Mouse (Mus musculus) hindbrain, embryonic 12.5 days (tissue): Measurements from ENCODE around the gene Abi3. TPM values are rescaled to one million over a fixed set of nuclear protein-coding genes. Genes with fewer than 3 reads are reported as not detected.

Source experiments
- ATAC-seq: fragments of 200-750 bp; cut with Nextera tagmentation; 2 replicates; pipeline ENCODE4 v1.8.0; 2017; ENCODE audit warnings: moderate TSS enrichment; ENCODE audit not compliant: low FRiP score
- H3K27ac ChIP-seq: fragments of 300-500 bp; sonication (generic); 2 replicates; pipeline ENCODE4 v1.5.1; 2016; ENCODE audit warnings: mild to moderate bottlenecking
- H3K27me3 ChIP-seq: fragments of 300-500 bp; sonication (generic); 2 replicates; pipeline ENCODE4 v1.6.1; 2016; ENCODE audit warnings: mild to moderate bottlenecking
- H3K36me3 ChIP-seq: fragments of 300-500 bp; sonication (generic); 2 replicates; pipeline ENCODE4 v1.6.1; 2016; ENCODE audit warnings: mild to moderate bottlenecking
- H3K4me1 ChIP-seq: fragments of 300-500 bp; sonication (generic); 2 replicates; pipeline ENCODE4 v1.6.1; 2016
- H3K4me2 ChIP-seq: fragments of 300-500 bp; sonication (generic); replicated peaks from 2 replicates; pipeline ENCODE4 v1.6.1; 2016; ENCODE audit warnings: mild to moderate bottlenecking
- H3K4me3 ChIP-seq: fragments of 300-500 bp; sonication (generic); 2 replicates; pipeline ENCODE4 v1.5.1; 2016; ENCODE audit warnings: mild to moderate bottlenecking
- H3K9ac ChIP-seq: fragments of 300-500 bp; sonication (generic); 2 replicates; pipeline ENCODE4 v1.6.1; 2016; ENCODE audit warnings: mild to moderate bottlenecking, moderate library complexity
- H3K9me3 ChIP-seq: fragments of 300-500 bp; sonication (generic); replicated peaks from 2 replicates; pipeline ENCODE4 v1.6.1; 2016; ENCODE audit warnings: mild to moderate bottlenecking
- WGBS: fragments of 180-500 bp; shearing (Covaris S2); methylation state at CpG from one replicate; pipeline ENCODE4 v1.1.7; 2016; 5-methylcytosine and 5-hydroxymethylcytosine counted together
- polyA plus RNA-seq: library from polyadenylated mRNA; unstranded; fragments of >200 nt; fragmentation: Nextera tagmentation; extraction: Ambion mirVana; gene quantifications from 2 replicates; pipeline ENCODE4 v1.2.1, GENCODE M21; 2016

Abi3 gene
- polyA plus RNA-seq, 1 experiment from 2014 or later = 3.7 TPM

DNA sequence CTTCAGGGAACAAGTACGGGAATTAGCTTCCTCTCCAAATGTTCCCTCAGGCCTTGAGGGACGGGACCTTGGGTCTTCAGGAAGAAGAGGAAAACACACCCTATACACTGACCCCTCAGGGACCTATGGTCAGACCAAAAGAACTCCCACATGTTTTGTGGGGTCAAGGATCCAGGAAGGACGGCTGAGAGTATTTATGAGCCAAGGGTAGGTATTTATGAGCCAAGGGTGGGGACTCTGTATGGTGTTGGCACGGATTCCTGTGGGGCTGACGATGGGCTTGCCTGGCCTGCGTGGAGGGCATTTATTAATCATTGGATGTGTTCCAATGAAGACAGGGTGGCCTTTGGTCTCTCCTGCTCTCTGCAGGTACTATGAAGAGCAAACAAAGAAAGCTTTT, 5.8 kb downstream of the Abi3 start:
- ATAC-seq = no peak
- no peak overlapping the region for H3K4me3 ChIP-seq
- H3K4me2 ChIP-seq = no peak overlapping the region
- H3K27me3 ChIP-seq = peaks cover 70% of the 10 kb centered on the region
- no peaks in the 10 kb centered on the region for H3K36me3 ChIP-seq
- WGBS = 69% methylated on average over 6 of the region's 6 CpGs
- H3K4me1 ChIP-seq = peaks cover 31% of the 10 kb centered on the region
- no peak overlapping the region for H3K9ac ChIP-seq
- H3K27ac ChIP-seq = no peak overlapping the region
- H3K9me3 ChIP-seq = no peaks in the 10 kb centered on the region

DNA sequence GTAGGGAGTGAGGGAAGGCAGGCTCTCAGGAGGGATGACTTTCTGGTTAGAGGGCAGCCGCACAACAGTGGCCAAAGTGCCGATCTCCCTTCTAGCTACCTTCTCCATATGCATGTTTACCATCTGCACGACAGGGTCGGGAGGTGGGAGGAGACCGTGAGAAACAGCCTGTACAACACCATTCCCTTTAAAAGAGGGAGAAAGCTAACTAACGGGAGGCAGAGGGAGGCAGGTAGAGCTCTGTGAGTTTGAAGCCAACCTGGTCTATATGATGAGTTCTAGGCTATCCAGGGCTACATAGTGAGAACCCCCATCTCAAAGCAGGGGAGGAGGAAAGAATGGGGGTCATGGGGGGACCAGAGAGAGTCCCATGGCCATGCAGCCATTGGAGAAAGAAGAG, 6.4 kb downstream of the Abi3 start:
- Histone ChIP-seq H3K9me3 (no peaks in the 10 kb centered on the region), H3K27me3 (peaks cover 71% of the 10 kb centered on the region), H3K27ac (no peak overlapping the region), H3K9ac (no peak overlapping the region), H3K4me2 (no peak overlapping the region), H3K4me3 (no peak overlapping the region), H3K4me1 (peaks cover 37% of the 10 kb centered on the region), H3K36me3 (no peaks in the 10 kb centered on the region)
- WGBS = 47% methylated on average over 6 of the region's 6 CpGs
- ATAC-seq = no peak

DNA sequence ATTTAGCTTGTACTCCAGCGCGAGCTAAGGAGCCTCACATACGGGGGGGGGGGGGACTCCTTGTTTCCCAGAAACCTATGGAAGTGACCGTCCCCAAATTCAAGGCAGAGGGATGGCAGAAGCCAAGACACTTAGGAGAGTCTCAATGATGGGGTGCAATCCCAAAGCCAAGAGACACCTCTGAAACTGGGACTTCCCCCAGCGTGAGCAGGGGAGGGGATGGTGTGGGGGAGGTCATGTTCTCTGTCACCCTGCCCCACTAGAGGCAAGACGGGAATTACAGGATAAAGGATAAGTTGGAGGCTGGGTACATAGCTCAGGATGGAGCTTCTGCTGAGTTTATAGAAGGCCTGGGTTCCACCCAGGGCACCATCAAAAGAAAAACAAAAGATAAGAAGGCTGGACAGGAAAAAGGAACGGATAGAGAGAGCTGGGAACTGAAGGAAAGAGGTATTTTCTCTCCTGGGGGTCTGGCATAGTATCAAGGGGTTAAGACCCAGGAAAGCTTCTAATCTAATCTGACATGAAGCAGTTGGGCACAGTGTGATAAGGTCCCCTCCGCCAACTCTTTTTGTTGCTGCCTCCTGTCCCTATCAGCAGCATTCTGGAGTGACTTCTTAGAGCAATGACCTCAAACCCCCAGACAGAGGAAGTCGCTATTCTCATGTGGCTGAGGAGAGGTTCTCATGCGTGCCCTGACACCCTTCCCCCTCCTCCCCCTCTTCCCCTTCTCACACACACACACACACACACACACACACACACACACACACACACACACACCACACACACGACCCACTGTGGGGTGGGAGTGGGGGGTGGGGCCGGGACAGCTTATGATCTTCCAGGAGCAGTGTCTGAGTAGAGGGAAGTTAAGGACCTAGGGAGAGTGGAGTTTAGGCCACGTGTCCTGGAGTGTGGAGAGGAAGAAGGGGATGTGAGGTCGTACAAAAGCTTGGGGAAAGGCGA, 7.2 kb downstream of the Abi3 start:
- 21% methylated on average over 15 of the region's 15 CpGs for WGBS
- Histone ChIP-seq H3K4me3 (no peak overlapping the region), H3K4me1 (peaks cover 44% of the 10 kb centered on the region), H3K9ac (no peak overlapping the region), H3K27ac (no peak overlapping the region), H3K4me2 (peak overlapping the region; percentile 19; the same call in 1 of the 2 replicates), H3K27me3 (peaks cover 73% of the 10 kb centered on the region), H3K9me3 (no peaks in the 10 kb centered on the region), H3K36me3 (no peaks in the 10 kb centered on the region)
- no peak for ATAC-seq

DNA sequence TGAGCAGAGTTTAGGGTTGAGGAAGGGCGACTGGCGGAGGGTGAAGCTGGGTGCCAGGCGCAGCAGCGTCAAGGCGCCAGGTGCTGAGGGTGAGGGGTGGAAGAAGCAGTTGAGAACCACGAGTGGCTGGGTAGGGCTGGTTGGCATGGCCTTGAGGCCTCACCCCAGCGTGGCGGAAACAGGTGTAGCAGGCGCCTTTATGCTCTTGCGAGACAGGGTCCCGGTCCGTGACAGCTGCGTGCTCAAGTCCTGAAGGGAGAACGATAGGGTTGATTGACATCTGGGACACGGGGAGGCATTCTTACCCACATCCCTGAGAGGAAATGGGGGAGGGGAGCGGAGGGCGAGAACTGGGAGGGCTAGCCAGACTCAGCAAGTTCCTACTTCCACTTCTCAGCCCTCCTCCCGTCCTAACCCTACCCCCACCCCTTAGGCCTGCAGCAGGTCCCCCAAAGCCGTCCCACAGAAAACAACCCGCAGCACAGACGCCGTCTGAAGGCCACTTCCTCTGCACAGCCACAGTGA, 8.1 kb downstream of the Abi3 start:
- no peak overlapping the region for H3K27ac ChIP-seq
- peak overlapping the region; percentile 19; the same call in 1 of the 2 replicates for H3K4me2 ChIP-seq
- 5% methylated on average over 22 of the region's 22 CpGs for WGBS
- no peaks in the 10 kb centered on the region for H3K9me3 ChIP-seq
- H3K27me3 ChIP-seq = peaks cover 81% of the 10 kb centered on the region
- H3K9ac ChIP-seq = no peak overlapping the region; the same call in 1 of the 2 replicates
- no peaks in the 10 kb centered on the region for H3K36me3 ChIP-seq
- ATAC-seq = no peak; the same call in 1 of the 2 replicates
- H3K4me3 ChIP-seq = no peak overlapping the region
- peaks cover 44% of the 10 kb centered on the region for H3K4me1 ChIP-seq

DNA sequence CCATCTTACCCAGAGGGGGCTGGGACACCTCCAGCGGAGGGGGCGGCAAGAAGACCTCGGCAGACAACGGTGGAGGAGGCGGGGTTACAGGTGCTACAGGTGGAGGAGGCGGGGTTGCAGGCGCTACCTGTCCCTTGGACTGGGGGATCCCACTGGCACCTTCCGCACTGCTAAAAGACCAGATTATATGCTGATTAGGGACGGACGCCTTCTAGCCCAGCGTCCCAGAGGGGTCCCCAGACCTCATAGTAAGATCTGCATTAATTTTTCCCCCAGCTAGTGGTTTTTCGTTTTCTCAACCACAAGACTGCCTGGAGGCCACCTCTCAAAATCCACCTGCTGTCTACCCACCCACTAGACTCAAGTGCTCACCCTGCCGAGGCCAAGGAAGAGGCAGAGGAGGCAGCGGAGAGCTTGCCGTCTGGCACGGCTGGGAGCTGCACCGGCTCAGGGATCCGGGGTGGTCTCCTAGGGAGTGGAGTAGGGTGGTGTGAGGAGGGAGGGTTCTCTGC, 8.6 kb downstream of the Abi3 start:
- H3K9ac ChIP-seq = no peak overlapping the region; the same call in 1 of the 2 replicates
- H3K4me1 ChIP-seq = peaks cover 44% of the 10 kb centered on the region
- WGBS = 10% methylated on average over 18 of the region's 18 CpGs
- no peak overlapping the region for H3K4me3 ChIP-seq
- peaks cover 86% of the 10 kb centered on the region for H3K27me3 ChIP-seq
- no peaks in the 10 kb centered on the region for H3K36me3 ChIP-seq
- ATAC-seq = no peak
- peak overlapping the region; percentile 19; the same call in 1 of the 2 replicates for H3K4me2 ChIP-seq
- no peaks in the 10 kb centered on the region for H3K9me3 ChIP-seq
- H3K27ac ChIP-seq = no peak overlapping the region

DNA sequence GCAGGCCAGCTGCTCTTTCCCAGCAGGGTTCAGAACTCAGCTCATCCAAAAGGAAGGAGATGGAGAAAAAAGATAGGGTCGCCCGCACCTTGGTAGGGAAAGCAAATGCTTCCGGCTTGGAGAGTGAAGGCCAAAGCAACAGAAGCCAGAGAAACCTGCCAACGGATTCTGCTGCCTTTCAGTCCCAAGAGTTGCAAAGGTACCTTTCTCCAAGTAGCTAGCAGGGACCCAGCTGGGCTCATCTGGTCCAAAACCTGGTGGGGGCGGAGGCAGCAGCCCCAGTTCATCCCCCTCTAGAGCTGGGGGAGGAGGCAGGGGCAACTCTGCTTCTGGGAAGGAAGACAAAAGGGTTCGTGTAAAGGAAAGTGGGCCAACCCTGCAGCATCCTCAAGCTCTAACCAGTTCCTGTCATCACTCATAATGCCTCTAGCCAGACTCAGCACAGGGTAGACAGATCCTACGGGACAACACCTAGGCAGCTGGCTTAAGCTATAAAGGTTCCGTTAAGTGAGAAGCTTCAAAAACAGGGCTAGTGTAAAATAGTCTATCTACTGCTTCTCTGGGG, 9.2 kb downstream of the Abi3 start:
- no peak overlapping the region for H3K27ac ChIP-seq
- H3K9ac ChIP-seq = no peak overlapping the region
- H3K4me3 ChIP-seq = no peak overlapping the region
- WGBS = 27% methylated on average over 8 of the region's 8 CpGs
- ATAC-seq = no peak
- no peaks in the 10 kb centered on the region for H3K9me3 ChIP-seq
- peaks cover 44% of the 10 kb centered on the region for H3K4me1 ChIP-seq
- H3K4me2 ChIP-seq = no peak overlapping the region
- peaks cover 92% of the 10 kb centered on the region for H3K27me3 ChIP-seq
- H3K36me3 ChIP-seq = no peaks in the 10 kb centered on the region

DNA sequence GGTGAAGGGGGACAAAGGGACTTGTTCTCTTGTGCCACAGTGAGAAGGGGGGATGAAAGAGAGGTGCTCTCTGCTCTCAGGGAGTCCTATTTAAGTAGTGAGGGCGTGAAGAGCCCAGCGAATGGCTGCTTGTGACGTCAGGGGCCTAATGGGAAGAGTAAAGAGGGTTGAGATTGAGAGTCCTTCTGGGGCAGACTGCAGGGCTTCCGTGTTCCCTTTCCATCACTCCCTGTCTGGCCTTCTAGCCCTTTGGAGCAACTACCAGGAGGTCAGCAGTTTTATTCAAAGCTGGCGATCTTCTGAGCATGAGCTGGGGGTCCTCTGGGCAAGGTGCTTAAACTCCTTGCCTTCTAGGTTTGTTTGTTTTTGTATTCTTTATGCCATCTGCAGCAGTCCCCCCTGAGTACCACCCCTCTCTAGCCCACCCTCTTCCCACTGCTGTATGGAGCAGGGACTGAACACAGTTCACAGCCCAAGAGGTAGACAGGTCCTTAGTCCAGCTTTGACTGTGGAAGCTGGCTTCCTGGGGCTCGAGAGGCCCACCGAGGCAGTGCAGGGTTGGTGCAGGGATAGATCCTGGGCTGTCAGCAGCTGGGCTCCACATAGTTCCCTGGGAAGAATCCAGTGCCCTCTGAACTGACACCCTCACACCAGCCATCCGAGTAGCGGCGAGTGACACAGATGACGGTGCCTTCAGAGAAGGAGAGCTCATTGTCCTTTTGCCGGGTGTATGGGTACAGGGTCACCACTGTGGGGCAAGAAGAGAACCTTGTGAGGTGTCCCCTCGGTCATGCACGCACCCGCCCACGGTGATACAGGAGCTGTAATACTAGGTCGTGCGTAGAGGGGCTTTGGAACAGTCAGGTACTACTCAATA, 9.9 kb downstream of the Abi3 start:
- H3K36me3 ChIP-seq = no peaks in the 10 kb centered on the region
- 36% methylated on average over 18 of the region's 18 CpGs for WGBS
- ATAC-seq = no peak
- H3K9me3 ChIP-seq = no peaks in the 10 kb centered on the region
- no peak overlapping the region for H3K4me2 ChIP-seq
- no peak overlapping the region for H3K9ac ChIP-seq
- H3K4me3 ChIP-seq = no peak overlapping the region
- no peak overlapping the region for H3K27ac ChIP-seq
- H3K27me3 ChIP-seq = peaks cover 96% of the 10 kb centered on the region
- H3K4me1 ChIP-seq = peaks cover 43% of the 10 kb centered on the region

DNA sequence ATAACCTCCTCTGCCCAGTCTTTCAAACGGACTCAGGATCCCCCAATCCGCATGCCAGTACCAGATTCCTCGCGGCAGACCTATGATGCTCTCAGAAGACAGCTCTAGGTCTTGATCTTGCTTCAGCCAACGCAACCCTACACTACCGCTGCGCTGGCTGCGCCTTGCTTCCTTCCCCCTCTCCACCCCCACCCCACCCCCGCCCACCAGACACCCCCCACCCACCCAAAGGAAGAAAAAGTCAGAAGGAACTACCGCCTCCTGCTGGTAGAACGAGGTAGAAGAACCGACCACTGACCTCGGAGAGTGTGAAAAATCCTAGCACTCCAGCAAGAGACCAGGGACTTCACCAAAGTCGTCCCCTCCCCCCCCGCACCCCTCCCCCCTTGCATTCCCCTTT, 10.6 kb downstream of the Abi3 start:
- peak overlapping the region; percentile 25; the same call in 1 of the 2 replicates for H3K4me3 ChIP-seq
- H3K27me3 ChIP-seq = peaks cover 98% of the 10 kb centered on the region
- no peak for ATAC-seq
- H3K4me1 ChIP-seq = peaks cover 38% of the 10 kb centered on the region
- H3K9me3 ChIP-seq = no peaks in the 10 kb centered on the region
- H3K36me3 ChIP-seq = no peaks in the 10 kb centered on the region
- no peak overlapping the region for H3K27ac ChIP-seq
- WGBS = 3% methylated on average over 14 of the region's 15 CpGs
- no peak overlapping the region for H3K9ac ChIP-seq
- H3K4me2 ChIP-seq = peak overlapping the region; percentile 43; the same call in 1 of the 2 replicates

DNA sequence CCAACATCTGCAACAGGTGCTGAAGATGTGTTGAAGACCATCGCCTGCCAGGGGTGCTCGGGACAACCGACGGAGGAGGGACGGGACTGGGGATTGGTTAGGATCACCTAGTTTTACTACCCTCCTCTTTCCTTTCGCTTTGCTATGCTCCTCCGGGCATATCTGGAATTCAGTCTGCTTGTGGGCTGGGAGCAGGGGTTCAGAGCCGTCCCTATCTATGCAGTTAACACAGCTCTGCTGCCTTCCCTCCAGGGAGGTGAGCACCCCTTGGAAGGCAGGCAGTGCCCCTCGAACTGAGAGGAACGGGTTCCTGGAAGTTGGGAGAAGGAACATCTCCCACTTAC, 11.0 kb downstream of the Abi3 start:
- no peak for ATAC-seq
- peaks cover 38% of the 10 kb centered on the region for H3K4me1 ChIP-seq
- no peaks in the 10 kb centered on the region for H3K36me3 ChIP-seq
- no peaks in the 10 kb centered on the region for H3K9me3 ChIP-seq
- WGBS = 5% methylated on average over 10 of the region's 10 CpGs
- H3K27ac ChIP-seq = no peak overlapping the region
- no peak overlapping the region for H3K9ac ChIP-seq
- peaks cover 98% of the 10 kb centered on the region for H3K27me3 ChIP-seq
- H3K4me2 ChIP-seq = peak overlapping the region; percentile 43
- H3K4me3 ChIP-seq = peak overlapping the region; percentile 25

DNA sequence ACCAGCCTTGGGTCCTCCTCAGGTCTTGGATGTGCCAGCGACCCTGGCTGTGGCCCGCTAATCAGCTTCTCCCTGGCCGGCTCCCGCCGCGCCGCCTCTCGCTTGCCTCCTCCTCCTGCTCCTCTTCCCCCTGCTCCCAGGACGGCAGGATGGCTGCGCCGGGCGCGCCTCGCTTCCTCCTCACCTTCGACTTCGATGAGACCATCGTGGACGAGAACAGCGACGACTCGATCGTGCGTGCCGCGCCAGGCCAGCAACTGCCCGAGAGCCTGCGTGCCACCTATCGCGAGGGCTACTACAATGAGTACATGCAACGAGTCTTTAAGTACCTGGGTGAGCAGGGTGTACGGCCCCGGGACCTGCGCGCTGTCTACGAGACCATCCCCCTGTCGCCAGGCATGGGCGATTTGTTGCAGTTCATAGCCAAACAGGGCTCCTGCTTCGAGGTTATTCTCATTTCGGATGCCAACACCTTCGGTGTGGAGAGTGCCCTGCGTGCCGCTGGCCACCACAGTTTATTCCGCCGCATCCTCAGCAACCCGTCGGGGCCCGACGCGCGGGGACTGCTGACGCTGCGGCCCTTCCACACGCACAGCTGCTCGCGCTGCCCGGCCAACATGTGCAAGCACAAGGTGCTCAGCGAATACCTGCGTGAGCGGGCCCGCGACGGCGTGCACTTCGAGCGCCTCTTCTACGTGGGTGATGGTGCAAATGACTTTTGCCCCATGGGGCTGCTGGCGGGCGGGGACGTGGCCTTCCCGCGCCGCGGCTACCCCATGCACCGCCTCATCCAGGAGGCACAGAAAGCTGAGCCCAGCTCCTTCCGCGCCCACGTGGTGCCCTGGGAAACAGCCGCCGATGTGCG, 11.6 kb downstream of the Abi3 start:
- no peak overlapping the region for H3K9ac ChIP-seq
- no peaks in the 10 kb centered on the region for H3K9me3 ChIP-seq
- peaks cover 98% of the 10 kb centered on the region for H3K27me3 ChIP-seq
- no peak overlapping the region for H3K27ac ChIP-seq
- H3K4me2 ChIP-seq = peak overlapping the region; percentile 43
- no peaks in the 10 kb centered on the region for H3K36me3 ChIP-seq
- 3% methylated on average over 80 of the region's 80 CpGs for WGBS
- no peak for ATAC-seq
- peaks cover 38% of the 10 kb centered on the region for H3K4me1 ChIP-seq
- H3K4me3 ChIP-seq = peak overlapping the region; percentile 25

DNA sequence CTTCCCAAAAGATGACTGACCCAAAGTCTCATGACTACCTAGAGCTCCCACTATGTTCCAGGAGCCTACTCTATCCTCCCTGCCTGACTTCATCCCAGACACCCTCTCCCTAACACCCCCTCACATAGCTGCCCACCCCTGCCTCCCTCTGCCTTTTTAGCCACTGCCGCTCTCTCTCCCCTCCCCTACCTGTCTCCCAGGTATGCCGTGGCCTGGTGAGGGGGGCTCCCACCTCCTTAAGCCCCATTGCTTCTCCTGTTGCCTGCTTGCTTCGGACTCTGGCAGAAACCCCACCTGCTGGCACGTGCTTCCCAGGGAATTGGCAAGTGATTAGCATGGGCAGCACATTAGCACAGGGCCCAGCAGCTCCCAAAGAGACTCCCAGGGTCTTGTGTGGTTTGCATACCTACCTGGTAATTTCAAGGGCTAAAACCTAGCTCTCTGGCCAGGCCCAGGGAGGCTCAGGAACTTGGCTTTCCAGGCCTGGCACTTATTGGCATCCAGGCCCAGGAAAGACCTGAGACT, 12.7 kb downstream of the Abi3 start:
- no peak for ATAC-seq
- H3K9ac ChIP-seq = no peak overlapping the region
- peaks cover 38% of the 10 kb centered on the region for H3K4me1 ChIP-seq
- no peak overlapping the region for H3K27ac ChIP-seq
- H3K4me3 ChIP-seq = no peak overlapping the region
- 33% methylated on average over 4 of the region's 4 CpGs for WGBS
- no peak overlapping the region for H3K4me2 ChIP-seq
- no peaks in the 10 kb centered on the region for H3K36me3 ChIP-seq
- no peaks in the 10 kb centered on the region for H3K9me3 ChIP-seq
- H3K27me3 ChIP-seq = peaks cover 98% of the 10 kb centered on the region
